Mouse (Mus musculus) liver, postnatal 0 days (tissue): Measurements from ENCODE around the gene Pank4.

Source experiments
- CTCF ChIP-seq: sonication (generic); IDR thresholded peaks from 2 replicates; pipeline ENCODE4 v1.5.1; 2016; ENCODE audit warnings: antibody characterized with exemption, low read depth
- EP300 ChIP-seq: IDR thresholded peaks from 2 replicates; pipeline ENCODE4 v1.6.1; 2016; ENCODE audit warnings: antibody characterized with exemption, low read depth, mild to moderate bottlenecking

GRCm38 (mm10) chr4:154958171-154958570 lies 5.8 kb upstream of the Pank4 start:
- no peak for TF ChIP-seq EP300
- TF ChIP-seq CTCF = no peak
